Mouse (Mus musculus) cerebellum, adult 2 months (tissue): ENCODE results near the gene Plxdc1.

Experiments used
- CTCF ChIP-seq: fragments of 200-500 bp; IDR thresholded peaks from 2 replicates; pipeline ENCODE4 v1.5.1; 2011; ENCODE audit warnings: low read depth, mild to moderate bottlenecking, control low read depth, low read length, moderate library complexity, borderline replicate concordance; ENCODE audit not compliant: insufficient read depth
- POLR2A ChIP-seq: fragments of 200-500 bp; IDR thresholded peaks from 2 replicates; pipeline ENCODE4 v1.6.1; 2011; ENCODE audit warnings: low read length, control low read depth, borderline replicate concordance; ENCODE audit not compliant: insufficient read depth

DNA sequence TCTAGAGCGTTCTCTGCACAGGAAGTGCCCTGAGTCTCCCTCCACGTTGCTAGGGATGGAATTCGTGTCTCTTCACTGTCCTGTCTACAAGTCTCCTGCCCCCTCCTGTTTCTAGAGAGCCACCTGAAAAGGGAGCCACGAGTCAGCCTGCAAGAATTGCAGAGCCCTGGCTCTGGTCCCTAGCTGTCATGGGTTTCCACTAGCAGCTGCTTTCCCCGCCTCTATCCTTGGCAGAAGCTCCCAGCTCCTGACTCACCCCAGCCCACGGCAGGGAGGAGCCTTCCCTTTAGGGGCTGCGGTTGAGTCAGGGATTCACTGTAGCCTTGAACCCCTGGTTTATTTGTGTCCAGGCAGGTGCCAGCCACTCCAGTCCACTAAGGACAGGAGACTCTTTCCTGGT is 15.0 kb downstream of the Plxdc1 start:
- no peak for TF ChIP-seq POLR2A
- TF ChIP-seq CTCF = no peak
